Mouse (Mus musculus) ES-Bruce4 (cell line): ENCODE data around the gene Mt3. TPM values are rescaled to one million over a fixed set of nuclear protein-coding genes. Genes with fewer than 3 reads are reported as not detected.

ENCODE experiments used
- H3K27ac ChIP-seq: 2 replicates; pipeline ENCODE4 v1.5.1; 2012; ENCODE audit warnings: low read length, inconsistent platforms; ENCODE audit not compliant: insufficient read depth
- H3K27me3 ChIP-seq: 2 replicates; pipeline ENCODE4 v1.6.1; 2012; ENCODE audit warnings: mild to moderate bottlenecking, low read length, inconsistent platforms; ENCODE audit not compliant: control insufficient read depth, poor library complexity, insufficient read depth, severe bottlenecking
- H3K36me3 ChIP-seq: 2 replicates; pipeline ENCODE4 v1.6.1; 2012; ENCODE audit warnings: inconsistent platforms, mild to moderate bottlenecking, low read length, moderate library complexity; ENCODE audit not compliant: control insufficient read depth, poor library complexity, insufficient read depth, severe bottlenecking
- H3K4me1 ChIP-seq: one replicate; pipeline ENCODE4 v1.8.1; 2011; ENCODE audit warnings: low read length; ENCODE audit not compliant: control insufficient read depth, insufficient read depth
- H3K4me3 ChIP-seq: 2 replicates; pipeline ENCODE4 v1.5.1; 2011; ENCODE audit warnings: low read depth, mild to moderate bottlenecking, low read length
- H3K9ac ChIP-seq: 2 replicates; pipeline ENCODE4 v1.6.1; 2012; ENCODE audit warnings: low read depth, mild to moderate bottlenecking, inconsistent platforms; ENCODE audit not compliant: poor library complexity, severe bottlenecking
- H3K9me3 ChIP-seq: replicated peaks from 2 replicates; pipeline ENCODE4 v1.6.1; 2012; ENCODE audit warnings: mild to moderate bottlenecking, low read length, inconsistent platforms; ENCODE audit not compliant: control insufficient read depth, poor library complexity, insufficient read depth, severe bottlenecking
- CTCF ChIP-seq: IDR thresholded peaks from one replicate; pipeline ENCODE4 v1.8.1; 2011; ENCODE audit warnings: low read depth, low read length
- EP300 ChIP-seq: IDR thresholded peaks from 2 replicates; pipeline ENCODE4 v1.6.1; 2011; ENCODE audit warnings: low read depth, low read length; ENCODE audit not compliant: insufficient read depth
- POLR2A ChIP-seq: IDR thresholded peaks from one replicate; pipeline ENCODE4 v1.8.1; 2011; ENCODE audit warnings: low read length; ENCODE audit not compliant: insufficient read depth
- polyA plus RNA-seq: library from polyadenylated mRNA; stranded (reverse); fragments of >200 nt; gene quantifications from 2 replicates; pipeline ENCODE4 v1.2.4, GENCODE M21; 2011; ENCODE audit warnings: low read depth; ENCODE audit not compliant: missing spikeins, insufficient read depth, insufficient read length

Mt3 gene
- polyA plus RNA-seq = 3.9 and 5.4 TPM in 2 replicates

GRCm38 (mm10) chr8:94152513-94153300 is at the start of gene Mt3:
Mt3 (plus strand) TSS chr8:94152607.
- H3K27ac ChIP-seq = no peak within 1 kb of the TSS
- TF ChIP-seq CTCF (peak; percentile 9), POLR2A (no peak)
- H3K36me3 ChIP-seq = no peaks in the 10 kb centered on the region
- H3K9ac ChIP-seq = peak within 1 kb of the TSS; percentile 28; the same call in 1 of the 2 replicates
- no peaks in the 10 kb centered on the region for H3K9me3 ChIP-seq
- peak within 1 kb of the TSS; percentile 65 for H3K4me3 ChIP-seq
- peaks cover 10% of the 10 kb centered on the region for H3K4me1 ChIP-seq
- no peaks in the 10 kb centered on the region for H3K27me3 ChIP-seq

DNA sequence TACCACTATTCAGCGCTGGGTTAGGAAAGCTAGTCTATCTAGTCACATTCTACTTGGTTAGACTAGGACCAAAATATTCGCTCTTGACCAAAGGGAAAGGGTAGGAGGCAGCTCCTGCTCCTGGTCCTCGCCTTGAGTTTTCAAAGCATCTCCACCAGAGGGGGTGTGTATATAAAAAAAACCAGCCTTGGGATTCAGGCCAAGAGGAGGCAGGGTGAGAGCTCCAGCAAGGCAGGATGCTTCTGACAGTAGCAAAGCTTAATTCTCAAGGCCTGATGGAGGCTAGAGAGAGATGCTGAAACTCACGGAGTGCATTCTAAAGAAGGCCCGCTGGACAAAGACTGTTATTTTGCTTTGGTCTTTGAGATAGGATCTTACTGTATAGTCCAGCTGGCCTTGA is 48.3 kb upstream of the Mt3 start:
- Histone ChIP-seq H3K36me3 (no peaks in the 10 kb centered on the region), H3K4me1 (no peaks in the 10 kb centered on the region), H3K27me3 (no peaks in the 10 kb centered on the region), H3K9me3 (no peaks in the 10 kb centered on the region), H3K9ac (no peak overlapping the region), H3K27ac (no peak overlapping the region), H3K4me3 (no peak overlapping the region)
- TF ChIP-seq EP300 (no peak), CTCF (peak; percentile 14)

DNA sequence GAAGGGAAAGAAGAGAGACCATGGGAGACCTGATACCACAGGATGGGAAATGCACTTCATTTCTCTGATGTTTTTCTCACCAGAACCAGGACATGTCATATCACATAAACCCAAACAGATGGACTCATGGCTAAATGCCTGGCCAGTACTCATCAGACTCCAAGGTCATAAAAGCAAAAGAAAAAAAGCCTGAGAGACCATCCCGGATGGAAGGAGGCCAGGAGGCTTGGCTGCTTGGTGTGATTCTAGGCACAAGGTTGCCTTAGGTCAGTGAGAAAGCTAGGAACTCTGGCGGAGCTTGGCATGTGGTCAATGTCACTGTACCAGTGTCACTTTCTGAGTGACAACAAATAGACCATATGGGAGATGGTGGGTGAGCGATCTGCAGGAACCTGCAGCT is 44.5 kb upstream of the Mt3 start:
- no peak for TF ChIP-seq EP300
- no peak for TF ChIP-seq CTCF
- TF ChIP-seq POLR2A = no peak
- no peaks in the 10 kb centered on the region for H3K36me3 ChIP-seq
- H3K4me1 ChIP-seq = no peaks in the 10 kb centered on the region
- H3K27ac ChIP-seq = no peak overlapping the region
- no peak overlapping the region for H3K9ac ChIP-seq
- H3K9me3 ChIP-seq = no peaks in the 10 kb centered on the region
- no peak overlapping the region for H3K4me3 ChIP-seq
- H3K27me3 ChIP-seq = no peaks in the 10 kb centered on the region

DNA sequence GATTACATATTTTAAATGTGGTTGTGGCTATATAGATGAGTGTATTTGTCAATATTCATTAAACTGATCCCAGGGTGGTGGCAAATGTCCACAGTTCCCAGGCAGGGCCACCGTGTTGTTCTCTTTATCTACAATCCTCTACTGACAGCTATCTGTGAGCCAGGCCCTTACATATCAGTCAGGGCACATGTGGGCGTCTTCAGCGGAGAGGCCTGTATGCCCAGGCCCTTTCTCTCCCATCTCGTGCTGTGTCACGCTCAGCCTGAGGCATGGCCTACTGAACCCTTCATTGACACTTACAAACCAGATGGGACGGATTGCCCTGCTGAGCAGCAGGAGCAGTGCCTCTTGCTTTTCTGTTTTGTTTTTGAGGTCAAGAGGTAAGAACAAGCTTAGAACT is 43.0 kb upstream of the Mt3 start:
- Histone ChIP-seq H3K9ac (no peak overlapping the region), H3K27me3 (no peaks in the 10 kb centered on the region), H3K4me3 (no peak overlapping the region), H3K9me3 (no peaks in the 10 kb centered on the region), H3K27ac (no peak overlapping the region), H3K36me3 (no peaks in the 10 kb centered on the region), H3K4me1 (no peaks in the 10 kb centered on the region)
- TF ChIP-seq CTCF (no peak), EP300 (no peak), POLR2A (no peak)

- no peaks in the 10 kb centered on the region for H3K27me3 ChIP-seq
- H3K27ac ChIP-seq = no peak overlapping the region
- no peaks in the 10 kb centered on the region for H3K36me3 ChIP-seq
- H3K4me3 ChIP-seq = no peak overlapping the region
- H3K9me3 ChIP-seq = no peaks in the 10 kb centered on the region
- TF ChIP-seq POLR2A (no peak), EP300 (no peak), CTCF (no peak)
- no peak overlapping the region for H3K9ac ChIP-seq
- H3K4me1 ChIP-seq = no peaks in the 10 kb centered on the region
Observed at GRCm38 (mm10) chr8:94109835-94110234, 42.6 kb upstream of the Mt3 start.

DNA sequence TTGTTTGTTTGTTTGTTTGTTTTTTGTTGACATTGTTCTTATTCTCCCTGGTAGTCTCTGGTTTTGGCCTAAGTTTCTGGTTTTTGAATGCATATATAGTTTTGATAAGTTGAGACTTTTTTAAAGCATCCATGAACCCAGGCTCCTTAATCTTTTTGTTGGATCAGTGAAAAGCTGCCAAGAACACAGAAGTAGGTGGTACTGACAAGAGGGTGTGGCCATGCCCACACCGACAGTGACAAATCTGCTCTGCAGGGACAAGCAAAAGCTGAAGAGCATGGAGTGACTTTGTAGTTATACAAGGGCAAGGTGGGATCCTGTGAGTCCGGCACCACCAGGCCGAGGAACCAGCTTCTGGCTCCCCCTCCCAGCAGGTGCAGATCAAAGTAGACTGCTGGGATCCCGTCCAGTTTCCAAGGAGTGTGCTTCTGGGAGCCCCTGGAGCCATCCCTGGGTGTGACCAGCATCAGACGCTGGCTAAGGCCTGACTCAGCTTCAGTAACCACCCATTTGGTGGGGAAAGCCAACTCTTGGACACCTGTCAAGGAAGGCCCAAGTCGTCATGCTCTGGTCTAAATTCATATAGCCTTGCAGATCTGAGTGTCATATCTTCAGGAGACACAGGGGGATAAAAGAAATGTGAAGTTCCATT is 41.8 kb upstream of the Mt3 start:
- TF ChIP-seq CTCF (no peak), EP300 (no peak), POLR2A (no peak)
- Histone ChIP-seq H3K27ac (no peak overlapping the region), H3K9me3 (no peaks in the 10 kb centered on the region), H3K4me1 (no peaks in the 10 kb centered on the region), H3K36me3 (no peaks in the 10 kb centered on the region), H3K9ac (no peak overlapping the region), H3K27me3 (no peaks in the 10 kb centered on the region), H3K4me3 (no peak overlapping the region)
